Mouse (Mus musculus): ENCODE results near the gene Dedd2.
A peak's percentile ranks its signal among the peaks of the same experiment; 100 is the strongest.

DNA sequence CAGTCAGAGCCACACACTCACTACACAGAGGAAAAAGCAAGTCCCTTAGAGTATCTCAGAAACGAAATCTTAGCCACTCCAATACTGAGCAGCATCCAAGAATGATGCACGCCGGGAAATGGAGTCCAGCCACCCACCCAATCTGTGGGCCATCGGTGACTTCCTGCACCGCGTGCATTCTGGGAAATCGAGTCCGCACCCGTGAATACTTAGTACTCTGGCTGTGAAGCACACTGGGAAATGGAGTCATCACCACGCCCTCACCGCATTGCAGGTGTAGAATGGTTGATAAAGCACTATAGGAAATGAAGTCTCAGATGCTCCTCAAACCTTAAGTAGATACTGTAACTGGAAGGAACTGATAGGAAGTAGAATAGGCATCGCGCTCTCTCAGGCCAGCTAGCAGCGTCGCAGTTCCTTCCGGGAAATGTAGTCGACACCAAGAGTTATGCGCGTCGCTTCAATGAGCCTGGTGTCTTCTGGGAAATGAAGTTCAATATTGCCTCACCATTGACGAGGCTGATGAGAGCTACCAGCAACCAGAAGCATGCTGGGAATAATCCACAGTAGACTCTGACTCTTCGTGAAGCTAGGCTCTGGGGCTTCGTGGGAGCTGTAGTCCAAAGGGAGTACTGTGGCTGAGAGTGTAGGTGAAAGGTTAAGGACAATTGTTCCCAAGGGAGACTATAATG, 17.7 kb upstream of the Dedd2 start:
- TF ChIP-seq CTCF (IDR thresholded peaks at IDR 0.05; ENCODE audit: low read depth) (no peak), EP300 (IDR thresholded peaks at IDR 0.05; ENCODE audit: low read depth) (0 out of 2 replicates have a peak, but pooled peaks have one; percentile 21)
